Mouse (Mus musculus) MEL (cell line): ENCODE measurements at regions not wholly inside any gene's neighbourhood (a gene's known extent, or its start where the extent isn't known, plus 50 kb on each side); places are given as distances from the start of the nearest gene placed in this dataset.
"Not testable (repeated sequence)": the region's sequence is repeated elsewhere in the genome, so short reads cannot be mapped to it uniquely, and the experiment has no call there.

Source experiments
- BHLHE40 ChIP-seq: IDR thresholded peaks from 2 replicates; pipeline ENCODE4 v1.6.1; 2012; ENCODE audit warnings: low read depth, mild to moderate bottlenecking, inconsistent platforms, low read length, improper control_type of control experiment, borderline replicate concordance
- CTCF ChIP-seq, 3 experiments: IDR thresholded peaks in 2 of 3; conservative IDR thresholded peaks in 1 of 3; 2 replicates each; pipeline ENCODE4 v1.5.1; 2011 to 2012; ENCODE audit warnings: low read length in 3 of 3, low read depth in 2 of 3, mild to moderate bottlenecking in 2 of 3, improper control_type of control experiment in 1 of 3, inconsistent platforms in 1 of 3, mixed read lengths in 1 of 3, moderate library complexity in 1 of 3; ENCODE audit not compliant: control insufficient read depth in 1 of 3, insufficient read depth in 1 of 3, poor library complexity in 1 of 3, severe bottlenecking in 1 of 3
- E2F4 ChIP-seq: IDR thresholded peaks from 2 replicates; pipeline ENCODE4 v1.6.1; 2011; ENCODE audit warnings: low read depth, low read length, improper control_type of control experiment, borderline replicate concordance
- ELF1 ChIP-seq: IDR thresholded peaks from 2 replicates; pipeline ENCODE4 v1.6.1; 2014; ENCODE audit warnings: low read depth, mild to moderate bottlenecking, inconsistent platforms, low read length, improper control_type of control experiment, moderate library complexity
- EP300 ChIP-seq, 2 experiments: IDR thresholded peaks; 2 replicates each; pipeline ENCODE4 v1.6.1; 2011; ENCODE audit warnings: improper control_type of control experiment in 2 of 2, low read length in 2 of 2, low read depth in 1 of 2, mild to moderate bottlenecking in 1 of 2
- MAFK ChIP-seq: IDR thresholded peaks from 2 replicates; pipeline ENCODE4 v1.6.1; 2011; ENCODE audit warnings: low read depth, mild to moderate bottlenecking, low read length, improper control_type of control experiment, borderline replicate concordance
- MEF2A ChIP-seq: IDR thresholded peaks from 2 replicates; pipeline ENCODE4 v1.6.1; 2014; ENCODE audit warnings: low read depth, mild to moderate bottlenecking, inconsistent platforms, low read length, improper control_type of control experiment; ENCODE audit not compliant: poor library complexity, insufficient replicate concordance, severe bottlenecking; ENCODE audit errors: extremely low read depth
- MYC ChIP-seq: IDR thresholded peaks from 2 replicates; pipeline ENCODE4 v1.6.1; 2011; ENCODE audit warnings: low read depth, mild to moderate bottlenecking, low read length, improper control_type of control experiment, moderate library complexity
- POLR2A ChIP-seq, 2 experiments: IDR thresholded peaks; 2 replicates each; pipeline ENCODE4 v1.6.1; 2011 to 2012; ENCODE audit warnings: low read length in 2 of 2, mild to moderate bottlenecking in 2 of 2, control low read depth in 1 of 2, improper control_type of control experiment in 1 of 2, low read depth in 1 of 2, moderate library complexity in 1 of 2; ENCODE audit not compliant: control insufficient read depth in 1 of 2, insufficient read depth in 1 of 2, poor library complexity in 1 of 2
- POLR2AphosphoS2 ChIP-seq: IDR thresholded peaks from 2 replicates; pipeline ENCODE4 v1.6.1; 2011; ENCODE audit warnings: low read length, improper control_type of control experiment
- RCOR1 ChIP-seq: IDR thresholded peaks from 2 replicates; pipeline ENCODE4 v1.6.1; 2012; ENCODE audit warnings: low read depth, mild to moderate bottlenecking, inconsistent platforms, low read length, improper control_type of control experiment
- SMC3 ChIP-seq: IDR thresholded peaks from 2 replicates; pipeline ENCODE4 v1.6.1; 2011; ENCODE audit warnings: low read depth, low read length, improper control_type of control experiment
- ZC3H11A ChIP-seq: IDR thresholded peaks from 2 replicates; pipeline ENCODE4 v1.6.1; 2012; ENCODE audit warnings: low read depth, mild to moderate bottlenecking, inconsistent platforms, low read length, improper control_type of control experiment

- not testable (repeated sequence) for TF ChIP-seq BHLHE40; ELF1; POLR2A (IDR thresholded peaks at IDR 0.05; ENCODE audit: control insufficient read depth in 1 of 2, insufficient read depth in 1 of 2, low read depth in 1 of 2, low read length in 2 of 2, poor library complexity in 1 of 2); MEF2A; MAFK; EP300 (IDR thresholded peaks at IDR 0.05; ENCODE audit: low read depth in 1 of 2, low read length in 2 of 2); E2F4; RCOR1; MYC; POLR2AphosphoS2
- TF ChIP-seq CTCF (IDR thresholded peaks at IDR 0.05 in 2 of 3, conservative IDR thresholded peaks at IDR 0.05 in 1 of 3; ENCODE audit: control insufficient read depth in 1 of 3, insufficient read depth in 1 of 3, low read depth in 2 of 3, low read length in 3 of 3, poor library complexity in 1 of 3, severe bottlenecking in 1 of 3) (peak in 2 of 3 experiments; percentile 13 to 64; a peak in 3 of 6 replicates), ZC3H11A (0 out of 2 replicates have a peak, but pooled peaks have one; percentile 11), SMC3 (peak; percentile 54)
Measured at GRCm38 (mm10) chr6:69732866-69733265, 1059.2 kb downstream of the Rpia start.
